Mouse (Mus musculus): ENCODE measurements around the gene Elf2. TPM values are rescaled to one million over a fixed set of nuclear protein-coding genes. Genes with fewer than 3 reads are reported as not detected.
"Not testable (repeated sequence)": the region's sequence is repeated elsewhere in the genome, so short reads cannot be mapped to it uniquely, and the experiment has no call there.

Gene Elf2
- polyA plus RNA-seq, 1 experiment, result 28.1 TPM

DNA sequence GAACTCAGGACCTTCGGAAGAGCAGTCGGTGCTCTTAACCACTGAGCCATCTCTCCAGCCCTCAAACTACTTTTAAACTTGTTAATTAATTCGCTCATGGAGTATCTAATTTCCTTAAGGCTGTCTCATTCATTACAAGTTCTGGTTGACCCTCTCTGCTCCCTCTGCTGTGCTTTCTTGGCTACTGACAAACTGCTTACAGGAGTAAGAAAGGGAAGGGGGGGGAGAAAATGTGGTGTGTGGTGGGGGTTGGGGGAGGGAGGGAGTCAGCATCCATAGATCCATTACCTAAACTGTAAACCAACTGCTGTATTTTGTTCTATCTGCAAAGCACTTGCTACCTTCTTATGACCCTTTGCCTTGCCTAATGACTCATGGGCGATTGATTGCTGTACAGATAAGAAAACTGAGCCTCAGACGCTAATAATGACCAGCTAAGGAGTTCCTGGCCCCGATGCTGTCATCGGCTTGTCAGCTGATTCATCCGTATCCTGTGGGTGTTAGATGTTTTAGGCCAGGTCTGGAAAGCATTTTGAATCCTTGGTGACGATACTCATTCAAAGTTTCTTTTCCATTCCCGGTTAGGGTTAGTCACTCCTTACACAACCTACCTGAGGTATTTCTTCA is 117.5 kb downstream of the Elf2 start:
- TF ChIP-seq POLR2A (IDR thresholded peaks at IDR 0.05; ENCODE audit: low read depth, low read length), result no peak
- no peak for TF ChIP-seq CTCF (conservative IDR thresholded peaks at IDR 0.05; ENCODE audit: insufficient read depth, insufficient read length, low read depth, low read length)
- no peaks in the 10 kb centered on the region for H3K27me3 ChIP-seq (replicated peaks; ENCODE audit: control insufficient read depth, insufficient read depth, low read length)
- H3K4me1 ChIP-seq (ENCODE audit: control insufficient read depth, insufficient read depth, low read length), result peaks cover 28% of the 10 kb centered on the region; the same call in 1 of the 2 replicates
- 64% methylated on average over 10 of the region's 10 CpGs for WGBS
- no peak overlapping the region for H3K4me3 ChIP-seq (ENCODE audit: insufficient read depth, low read depth, low read length)
- H3K36me3 ChIP-seq (ENCODE audit: control insufficient read depth, insufficient read depth, low read length), result no peaks in the 10 kb centered on the region
- DNase-seq, result peak; percentile 27
- H3K27ac ChIP-seq (ENCODE audit: insufficient read depth, low read depth, low read length), result no peak overlapping the region

DNA sequence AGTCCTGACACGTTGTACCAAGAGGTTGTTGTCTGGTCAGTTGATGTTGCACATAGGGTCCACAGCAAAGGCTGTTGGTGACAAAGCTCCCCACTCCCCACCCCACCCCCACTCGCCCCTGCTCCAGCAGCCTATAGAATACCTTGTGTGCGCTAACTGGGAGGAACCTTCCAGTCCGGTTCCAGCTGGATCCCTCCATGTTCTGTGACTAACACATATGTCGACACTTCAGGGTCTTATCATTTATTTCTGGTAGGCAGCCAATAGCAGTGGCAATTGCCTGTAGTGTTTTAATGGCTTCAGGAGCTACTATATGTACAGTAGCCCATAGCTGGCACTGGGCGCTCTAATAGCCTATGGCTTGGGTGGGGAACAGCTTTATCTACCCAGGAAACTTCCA is 118.2 kb downstream of the Elf2 start:
- no peak for TF ChIP-seq POLR2A (IDR thresholded peaks at IDR 0.05; ENCODE audit: low read depth, low read length)
- TF ChIP-seq CTCF (conservative IDR thresholded peaks at IDR 0.05; ENCODE audit: insufficient read depth, insufficient read length, low read depth, low read length), result no peak
- WGBS, result 83% methylated on average over 6 of the region's 6 CpGs
- peaks cover 28% of the 10 kb centered on the region; the same call in 1 of the 2 replicates for H3K4me1 ChIP-seq (ENCODE audit: control insufficient read depth, insufficient read depth, low read length)
- no peaks in the 10 kb centered on the region for H3K27me3 ChIP-seq (replicated peaks; ENCODE audit: control insufficient read depth, insufficient read depth, low read length)
- H3K4me3 ChIP-seq (ENCODE audit: insufficient read depth, low read depth, low read length), result no peak overlapping the region
- H3K27ac ChIP-seq (ENCODE audit: insufficient read depth, low read depth, low read length), result no peak overlapping the region
- DNase-seq, result no peak
- H3K36me3 ChIP-seq (ENCODE audit: control insufficient read depth, insufficient read depth, low read length), result no peaks in the 10 kb centered on the region

DNA sequence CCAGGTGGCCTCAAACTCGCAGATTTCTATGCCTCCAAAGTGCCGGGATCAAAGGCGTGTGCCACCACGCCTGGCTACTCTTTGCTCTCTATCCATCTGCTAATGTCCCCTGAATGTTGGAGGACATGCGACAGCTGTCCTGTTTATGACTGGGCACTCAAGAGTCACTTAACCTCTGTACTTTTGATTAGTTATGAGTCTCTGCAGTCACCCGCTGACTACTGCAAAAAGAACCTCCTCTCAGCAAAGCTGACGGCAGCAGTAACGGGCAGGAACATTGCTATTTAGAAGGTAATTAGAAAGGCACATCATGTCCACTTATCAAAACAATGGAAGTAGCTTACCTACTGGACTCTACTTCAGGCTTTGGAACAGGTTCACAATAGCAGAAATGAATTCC is 118.6 kb downstream of the Elf2 start:
- Histone ChIP-seq H3K27me3 (replicated peaks; ENCODE audit: control insufficient read depth, insufficient read depth, low read length) (no peaks in the 10 kb centered on the region), H3K27ac (ENCODE audit: insufficient read depth, low read depth, low read length) (no peak overlapping the region), H3K4me1 (ENCODE audit: control insufficient read depth, insufficient read depth, low read length) (peaks cover 28% of the 10 kb centered on the region; the same call in 1 of the 2 replicates), H3K36me3 (ENCODE audit: control insufficient read depth, insufficient read depth, low read length) (no peaks in the 10 kb centered on the region), H3K4me3 (ENCODE audit: insufficient read depth, low read depth, low read length) (no peak overlapping the region)
- WGBS, result 41% methylated on average over 8 of the region's 8 CpGs
- TF ChIP-seq CTCF (conservative IDR thresholded peaks at IDR 0.05; ENCODE audit: insufficient read depth, insufficient read length, low read depth, low read length) (no peak), POLR2A (IDR thresholded peaks at IDR 0.05; ENCODE audit: low read depth, low read length) (no peak)
- no peak for DNase-seq

DNA sequence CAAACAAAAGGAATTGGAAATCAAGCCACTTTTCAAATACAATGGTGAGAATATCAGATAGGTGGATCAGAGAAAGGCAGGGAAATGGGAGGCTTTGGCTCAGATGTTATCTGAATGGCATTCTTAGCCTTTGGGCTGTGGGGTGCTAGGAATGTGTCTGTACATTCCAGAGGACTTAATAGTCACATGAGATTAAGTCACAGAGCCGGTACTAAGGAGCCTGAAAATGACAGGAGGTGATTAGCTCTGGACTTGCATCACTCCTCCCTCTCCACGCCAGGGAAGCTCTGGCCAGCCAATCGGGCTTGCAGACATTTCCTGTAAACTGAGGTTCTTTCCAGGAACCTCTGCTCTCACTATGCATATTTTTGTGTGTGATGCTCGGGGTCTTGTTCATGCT is 119.6 kb downstream of the Elf2 start:
- H3K4me1 ChIP-seq (ENCODE audit: control insufficient read depth, insufficient read depth, low read length), result peaks cover 23% of the 10 kb centered on the region; the same call in 1 of the 2 replicates
- no peak overlapping the region for H3K27ac ChIP-seq (ENCODE audit: insufficient read depth, low read depth, low read length)
- no peaks in the 10 kb centered on the region for H3K27me3 ChIP-seq (replicated peaks; ENCODE audit: control insufficient read depth, insufficient read depth, low read length)
- H3K4me3 ChIP-seq (ENCODE audit: insufficient read depth, low read depth, low read length), result no peak overlapping the region
- H3K36me3 ChIP-seq (ENCODE audit: control insufficient read depth, insufficient read depth, low read length), result no peaks in the 10 kb centered on the region
- DNase-seq, result peak; percentile 45
- TF ChIP-seq CTCF (conservative IDR thresholded peaks at IDR 0.05; ENCODE audit: insufficient read depth, insufficient read length, low read depth, low read length), result no peak
- TF ChIP-seq POLR2A (IDR thresholded peaks at IDR 0.05; ENCODE audit: low read depth, low read length), result no peak
- 47% methylated on average over 4 of the region's 4 CpGs for WGBS

DNA sequence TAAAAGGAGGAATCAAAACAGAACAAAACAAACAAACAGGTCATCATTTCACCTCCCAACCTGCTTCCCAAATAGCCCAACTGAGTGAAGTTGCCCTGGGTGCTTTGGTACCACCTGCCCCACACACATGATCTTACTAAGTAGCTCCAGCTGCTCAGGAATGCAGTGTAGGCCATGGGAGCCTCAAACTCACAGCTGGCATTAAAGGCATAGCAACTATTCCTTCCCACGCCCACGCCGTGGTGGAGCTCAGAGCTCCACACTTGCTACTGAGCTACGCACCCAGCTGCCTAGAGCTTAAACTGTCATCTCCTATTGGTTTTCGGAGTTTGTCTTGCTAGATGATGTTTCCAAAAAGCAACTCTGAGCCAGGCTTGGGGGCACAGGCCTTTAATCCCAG is 121.2 kb downstream of the Elf2 start:
- no peaks in the 10 kb centered on the region for H3K27me3 ChIP-seq (replicated peaks; ENCODE audit: control insufficient read depth, insufficient read depth, low read length)
- WGBS, result 95% methylated on average over 5 of the region's 5 CpGs
- DNase-seq, result no peak
- H3K4me3 ChIP-seq (ENCODE audit: insufficient read depth, low read depth, low read length), result no peak overlapping the region
- no peaks in the 10 kb centered on the region for H3K36me3 ChIP-seq (ENCODE audit: control insufficient read depth, insufficient read depth, low read length)
- no peak for TF ChIP-seq CTCF (conservative IDR thresholded peaks at IDR 0.05; ENCODE audit: insufficient read depth, insufficient read length, low read depth, low read length)
- no peak for TF ChIP-seq POLR2A (IDR thresholded peaks at IDR 0.05; ENCODE audit: low read depth, low read length)
- H3K27ac ChIP-seq (ENCODE audit: insufficient read depth, low read depth, low read length), result no peak overlapping the region
- peaks cover 23% of the 10 kb centered on the region; the same call in 1 of the 2 replicates for H3K4me1 ChIP-seq (ENCODE audit: control insufficient read depth, insufficient read depth, low read length)

DNA sequence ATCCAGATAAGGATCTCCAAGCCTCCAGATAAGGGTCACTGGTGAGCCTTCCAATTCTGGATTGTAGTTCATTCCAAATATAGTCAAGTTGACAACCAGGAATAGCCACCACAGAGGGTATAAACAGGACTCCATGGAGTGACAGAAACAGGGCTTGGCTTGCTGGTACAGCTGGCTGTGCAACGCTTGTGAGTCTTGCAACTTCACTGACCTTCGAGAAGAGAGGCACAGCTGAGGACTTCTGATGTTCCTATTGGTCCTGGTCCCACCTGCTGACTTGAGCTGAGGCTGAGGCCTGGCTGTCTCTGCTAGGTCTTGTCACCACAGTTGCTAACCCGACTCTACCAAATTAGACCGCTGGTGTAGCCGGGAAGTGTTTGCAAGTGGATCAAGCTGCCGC is 122.1 kb downstream of the Elf2 start:
- not testable (repeated sequence) for H3K27me3 ChIP-seq (replicated peaks; ENCODE audit: control insufficient read depth, insufficient read depth, low read length); DNase-seq; H3K27ac ChIP-seq (ENCODE audit: insufficient read depth, low read depth, low read length); H3K36me3 ChIP-seq (ENCODE audit: control insufficient read depth, insufficient read depth, low read length); H3K4me3 ChIP-seq (ENCODE audit: insufficient read depth, low read depth, low read length)
- peaks cover 21% of the 10 kb centered on the region; the same call in 1 of the 2 replicates for H3K4me1 ChIP-seq (ENCODE audit: control insufficient read depth, insufficient read depth, low read length)
- 96% methylated on average over 6 of the region's 6 CpGs for WGBS

DNA sequence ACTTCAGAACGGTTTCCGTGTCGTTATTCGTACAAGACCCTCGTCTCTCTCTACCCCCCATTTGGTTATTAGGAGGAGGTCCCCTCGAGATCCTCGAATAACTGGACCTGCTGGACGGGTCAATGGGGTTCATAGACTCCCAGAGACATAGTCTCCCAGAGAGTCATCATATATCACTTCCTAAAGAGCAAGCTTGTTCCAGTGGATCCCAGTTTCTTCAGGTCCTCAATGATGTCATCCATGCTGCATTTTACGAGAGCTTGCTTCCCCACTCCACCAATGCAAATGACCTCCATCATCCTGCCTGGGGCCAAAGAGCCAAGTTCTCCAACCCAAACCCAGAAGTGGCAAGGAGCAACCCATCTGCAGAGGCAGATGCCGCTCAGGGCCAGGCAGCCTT is 124.1 kb downstream of the Elf2 start:
- H3K4me1 ChIP-seq (ENCODE audit: control insufficient read depth, insufficient read depth, low read length); H3K36me3 ChIP-seq (ENCODE audit: control insufficient read depth, insufficient read depth, low read length); DNase-seq; H3K4me3 ChIP-seq (ENCODE audit: insufficient read depth, low read depth, low read length); H3K27ac ChIP-seq (ENCODE audit: insufficient read depth, low read depth, low read length); H3K27me3 ChIP-seq (replicated peaks; ENCODE audit: control insufficient read depth, insufficient read depth, low read length): not testable (repeated sequence)
- WGBS, result 91% methylated on average over 9 of the region's 10 CpGs

DNA sequence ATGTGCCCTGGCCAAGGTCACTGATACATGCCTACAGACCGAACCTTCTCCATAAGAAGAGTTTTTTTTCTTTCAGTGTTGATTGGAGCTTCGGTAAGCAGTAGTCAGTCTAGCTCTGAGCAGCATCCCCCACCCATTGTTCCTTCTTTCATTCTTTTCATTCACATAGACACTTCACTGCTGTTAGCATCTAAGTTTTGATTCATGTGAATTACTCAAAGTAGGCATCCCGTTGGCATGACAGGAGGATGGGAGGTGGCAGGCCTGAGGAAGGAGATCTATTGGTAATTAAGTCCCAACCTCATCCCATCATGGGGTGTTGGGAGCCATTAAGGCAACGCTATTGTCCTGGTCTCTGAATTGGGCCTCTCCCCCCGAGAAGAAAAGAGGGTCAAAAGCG is 124.8 kb downstream of the Elf2 start:
- Histone ChIP-seq H3K4me1 (ENCODE audit: control insufficient read depth, insufficient read depth, low read length) (no peaks in the 10 kb centered on the region), H3K27me3 (replicated peaks; ENCODE audit: control insufficient read depth, insufficient read depth, low read length) (no peaks in the 10 kb centered on the region), H3K27ac (ENCODE audit: insufficient read depth, low read depth, low read length) (no peak overlapping the region), H3K36me3 (ENCODE audit: control insufficient read depth, insufficient read depth, low read length) (no peaks in the 10 kb centered on the region), H3K4me3 (ENCODE audit: insufficient read depth, low read depth, low read length) (no peak overlapping the region)
- no peak for DNase-seq
- WGBS, result 79% methylated on average over 6 of the region's 6 CpGs
- TF ChIP-seq POLR2A (IDR thresholded peaks at IDR 0.05; ENCODE audit: low read depth, low read length) (no peak), CTCF (conservative IDR thresholded peaks at IDR 0.05; ENCODE audit: insufficient read depth, insufficient read length, low read depth, low read length) (no peak)
